Comparison of ENCODE assay signal across 28 mouse cellular contexts in the genomic region with DNA sequence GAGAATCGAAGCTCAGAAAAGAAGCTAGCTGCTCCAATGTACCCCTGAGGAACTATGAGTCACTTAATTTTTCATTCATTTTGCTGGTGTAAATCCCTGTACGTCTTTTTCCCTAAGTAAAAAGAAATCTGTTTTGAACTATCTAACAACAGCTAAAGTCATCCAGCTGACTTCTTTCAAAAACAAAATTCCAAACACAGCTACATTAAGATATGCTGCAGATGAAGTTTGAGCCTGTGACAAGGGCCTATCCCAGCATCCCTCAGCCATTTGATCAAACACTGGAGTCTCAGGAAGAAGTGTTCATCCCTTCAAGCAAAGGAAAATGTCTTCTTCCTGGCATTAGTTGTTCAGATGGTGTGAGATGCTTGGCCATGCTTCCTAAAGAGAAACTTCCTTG.
"Had no signal": no experiment of that assay in that cellular context is flagged by ENCODE, and none has a peak within 500 bp of the region (broad histone marks: within the 10 kb centered on the region; RNA-seq: fewer than 3 reads in every experiment).

No protein-coding gene starts in this region.

- ATAC-seq: forebrain, embryonic 13.5 days; forebrain, embryonic 14.5 days; forebrain, embryonic 15.5 days; forebrain, embryonic 16.5 days; forebrain, postnatal 0 days had no signal

- H3K36me3 ChIP-seq: embryonic facial prominence, embryonic 10.5 days; embryonic facial prominence, embryonic 12.5 days; embryonic facial prominence, embryonic 13.5 days; embryonic facial prominence, embryonic 15.5 days; forebrain, embryonic 10.5 days; forebrain, embryonic 12.5 days; forebrain, embryonic 15.5 days had no signal

- H3K4me2 ChIP-seq: embryonic facial prominence, embryonic 12.5 days; embryonic facial prominence, embryonic 13.5 days; embryonic facial prominence, embryonic 15.5 days; forebrain, embryonic 12.5 days; forebrain, embryonic 13.5 days; forebrain, embryonic 15.5 days had no signal

- H3K4me1 ChIP-seq: embryonic facial prominence, embryonic 10.5 days; embryonic facial prominence, embryonic 12.5 days; embryonic facial prominence, embryonic 13.5 days; embryonic facial prominence, embryonic 15.5 days; forebrain, embryonic 10.5 days; forebrain, embryonic 12.5 days; forebrain, embryonic 13.5 days; forebrain, embryonic 15.5 days had no signal

- H3K9me3 ChIP-seq: embryonic facial prominence, embryonic 10.5 days; embryonic facial prominence, embryonic 12.5 days; embryonic facial prominence, embryonic 13.5 days; embryonic facial prominence, embryonic 15.5 days; forebrain, embryonic 10.5 days; forebrain, embryonic 12.5 days; forebrain, embryonic 13.5 days; forebrain, embryonic 15.5 days had no signal

- DNase-seq: cerebellum, adult 2 months; cerebellum, adult 8-10 months; cerebellum, adult 9-10 months; cerebellum, adult 9-11 months; cerebellum, postnatal 14 days; cerebellum, postnatal 25 days; cerebellum, postnatal 36 days; embryo, embryonic 11 days; forebrain, postnatal 0 days; gastrocnemius, adult 2 months; gastrocnemius, postnatal 10 days; gastrocnemius, postnatal 14 days; gastrocnemius, postnatal 25 days; gastrocnemius, postnatal 36 days; heart, adult 11 months; heart, adult 18-20 months; heart, adult 2 months had no signal

- H3K27ac ChIP-seq: embryonic facial prominence, embryonic 10.5 days; embryonic facial prominence, embryonic 12.5 days; embryonic facial prominence, embryonic 13.5 days; embryonic facial prominence, embryonic 15.5 days; forebrain, embryonic 10.5 days; forebrain, embryonic 12.5 days; forebrain, embryonic 13.5 days; forebrain, embryonic 15.5 days; gastrocnemius, adult 2 months; heart, adult 2 months had no signal

- H3K4me3 ChIP-seq: embryonic facial prominence, embryonic 10.5 days; embryonic facial prominence, embryonic 12.5 days; embryonic facial prominence, embryonic 13.5 days; embryonic facial prominence, embryonic 15.5 days; erythroblast, embryonic 14.5 days; forebrain, embryonic 10.5 days; forebrain, embryonic 12.5 days; forebrain, embryonic 13.5 days; forebrain, embryonic 15.5 days; gastrocnemius, adult 2 months; heart, adult 2 months had no signal

- H3K9ac ChIP-seq: embryonic facial prominence, embryonic 12.5 days; embryonic facial prominence, embryonic 13.5 days; embryonic facial prominence, embryonic 15.5 days; forebrain, embryonic 12.5 days; forebrain, embryonic 13.5 days; forebrain, embryonic 15.5 days; forebrain, postnatal 0 days had no signal

- H3K27me3 ChIP-seq: embryonic facial prominence, embryonic 12.5 days; embryonic facial prominence, embryonic 13.5 days; embryonic facial prominence, embryonic 15.5 days; forebrain, embryonic 12.5 days; forebrain, embryonic 13.5 days; forebrain, embryonic 15.5 days had no signal
